Mouse (Mus musculus): ENCODE measurements around the gene Cadm1. TPM values are rescaled to one million over a fixed set of nuclear protein-coding genes. Genes with fewer than 3 reads are reported as not detected.

Cadm1 gene
- polyA plus RNA-seq, 1 experiment from 2014 or later: 86.8 TPM

- ATAC-seq (no peak), DNase-seq (ENCODE audit: low read depth, low spot score) (no peak)
- POLR2A ChIA-PET: no interaction called here
- TF ChIP-seq CTCF (IDR thresholded peaks at IDR 0.05): no peak
- CTCF ChIA-PET: interaction anchor here (1.1 to 1.4 kb wide), 2 partner anchors 14 to 34 kb away, joined by 3 to 4 read pairs; no protein-coding TSS in a partner anchor
- H3K27me3 ChIP-seq: no peaks in the 10 kb centered on the region
- in situ Hi-C loops (cut with MboI; ENCODE audit: low pct_unique_long_range_greater_than_20kb): no loop called here
Observed at GRCm38 (mm10) chr9:47623447-47624445, 93.8 kb downstream of the Cadm1 start.

- in situ Hi-C loops (cut with MboI; ENCODE audit: low pct_unique_long_range_greater_than_20kb): no loop called here
- no peaks in the 10 kb centered on the region for H3K27me3 ChIP-seq
- DNase-seq (ENCODE audit: low read depth, low spot score) (no peak), ATAC-seq (no peak)
- TF ChIP-seq CTCF (IDR thresholded peaks at IDR 0.05): no peak
- CTCF ChIA-PET: interaction anchor here (1.1 to 1.6 kb wide), 2 partner anchors 15 to 22 kb away, joined by 3 to 4 read pairs; no protein-coding TSS in a partner anchor
- POLR2A ChIA-PET: no interaction called here
Observed at GRCm38 (mm10) chr9:47624565-47625520, 94.9 kb downstream of the Cadm1 start.

GRCm38 (mm10) chr9:47625621-47626210, 95.7 kb downstream of the Cadm1 start:
- H3K27me3 ChIP-seq: no peaks in the 10 kb centered on the region
- POLR2A ChIA-PET: no interaction called here
- no peak for ATAC-seq
- no peak for DNase-seq (ENCODE audit: low read depth, low spot score)
- no peak for TF ChIP-seq CTCF (IDR thresholded peaks at IDR 0.05)
- CTCF ChIA-PET: interaction anchor here (1.1 to 1.6 kb wide), 2 partner anchors 14 to 21 kb away, joined by 3 to 4 read pairs; no protein-coding TSS in a partner anchor
- in situ Hi-C loops (cut with MboI; ENCODE audit: low pct_unique_long_range_greater_than_20kb): no loop called here

- DNase-seq (ENCODE audit: low read depth, low spot score): no peak
- no peaks in the 10 kb centered on the region for H3K27me3 ChIP-seq
- TF ChIP-seq CTCF (IDR thresholded peaks at IDR 0.05): no peak
- ChIA-PET POLR2A (no interaction called here), CTCF (no interaction called here)
- in situ Hi-C loops (cut with MboI; ENCODE audit: low pct_unique_long_range_greater_than_20kb): no loop called here
- no peak for ATAC-seq
Observed at GRCm38 (mm10) chr9:47627966-47628365, 98.0 kb downstream of the Cadm1 start.

GRCm38 (mm10) chr9:47628550-47628949, 98.6 kb downstream of the Cadm1 start:
- DNase-seq (ENCODE audit: low read depth, low spot score) (no peak), ATAC-seq (no peak)
- no peaks in the 10 kb centered on the region for H3K27me3 ChIP-seq
- TF ChIP-seq CTCF (IDR thresholded peaks at IDR 0.05): no peak
- in situ Hi-C loops (cut with MboI; ENCODE audit: low pct_unique_long_range_greater_than_20kb): no loop called here
- POLR2A ChIA-PET: no interaction called here
- CTCF ChIA-PET: no interaction called here

GRCm38 (mm10) chr9:47634695-47635094, 104.7 kb downstream of the Cadm1 start:
- ChIA-PET POLR2A (no interaction called here), CTCF (interaction anchor here (1.0 kb wide), 1 partner anchor 65 kb away, joined by 3 read pairs; no protein-coding TSS in a partner anchor)
- DNase-seq (ENCODE audit: low read depth, low spot score): no peak
- ATAC-seq: no peak
- in situ Hi-C loops (cut with MboI; ENCODE audit: low pct_unique_long_range_greater_than_20kb): no loop called here
- TF ChIP-seq CTCF (IDR thresholded peaks at IDR 0.05): no peak
- no peaks in the 10 kb centered on the region for H3K27me3 ChIP-seq

- no peak for TF ChIP-seq CTCF (IDR thresholded peaks at IDR 0.05)
- in situ Hi-C loops (cut with MboI; ENCODE audit: low pct_unique_long_range_greater_than_20kb): no loop called here
- ATAC-seq (no peak), DNase-seq (ENCODE audit: low read depth, low spot score) (no peak)
- H3K27me3 ChIP-seq: no peaks in the 10 kb centered on the region
- ChIA-PET CTCF (interaction anchor here (2.1 kb wide), 1 partner anchor 11 kb away, joined by 8 read pairs; no protein-coding TSS in a partner anchor), POLR2A (no interaction called here)
Observed at GRCm38 (mm10) chr9:47642663-47643062, 112.7 kb downstream of the Cadm1 start.

- ChIA-PET CTCF (interaction anchor here (1.5 to 1.6 kb wide), 2 partner anchors 9 to 11 kb away, joined by 3 read pairs; no protein-coding TSS in a partner anchor), POLR2A (no interaction called here)
- DNase-seq (ENCODE audit: low read depth, low spot score) (no peak), ATAC-seq (no peak)
- no peaks in the 10 kb centered on the region for H3K27me3 ChIP-seq
- in situ Hi-C loops (cut with MboI; ENCODE audit: low pct_unique_long_range_greater_than_20kb): no loop called here
- no peak for TF ChIP-seq CTCF (IDR thresholded peaks at IDR 0.05)
Observed at GRCm38 (mm10) chr9:47645056-47645455, 115.1 kb downstream of the Cadm1 start.

- no peak for DNase-seq (ENCODE audit: low read depth, low spot score)
- ChIA-PET POLR2A (no interaction called here), CTCF (no interaction called here)
- H3K27me3 ChIP-seq: no peaks in the 10 kb centered on the region
- ATAC-seq: no peak
- in situ Hi-C loops (cut with MboI; ENCODE audit: low pct_unique_long_range_greater_than_20kb): no loop called here
- TF ChIP-seq CTCF (IDR thresholded peaks at IDR 0.05): no peak
Observed at GRCm38 (mm10) chr9:47651431-47651830, 121.5 kb downstream of the Cadm1 start.

GRCm38 (mm10) chr9:47652203-47652602, 122.2 kb downstream of the Cadm1 start:
- ChIA-PET CTCF (no interaction called here), POLR2A (no interaction called here)
- H3K27me3 ChIP-seq: no peaks in the 10 kb centered on the region
- DNase-seq (ENCODE audit: low read depth, low spot score): no peak
- ATAC-seq: no peak
- in situ Hi-C loops (cut with MboI; ENCODE audit: low pct_unique_long_range_greater_than_20kb): no loop called here
- TF ChIP-seq CTCF (IDR thresholded peaks at IDR 0.05): no peak

All from Patski (cell line).